Mouse (Mus musculus) regulatory T cell (primary cell): ENCODE results near the gene Ifnlr1.

Experiments
- in situ Hi-C: fragments of 300-600 bp; cut with MboI, MseI; formaldehyde crosslinking; loops from one replicate; pipeline ENCODE4 v1.15.1; 2025; ENCODE audit warnings: high pct_unique_total_duplicates

The Ifnlr1 gene

DNA sequence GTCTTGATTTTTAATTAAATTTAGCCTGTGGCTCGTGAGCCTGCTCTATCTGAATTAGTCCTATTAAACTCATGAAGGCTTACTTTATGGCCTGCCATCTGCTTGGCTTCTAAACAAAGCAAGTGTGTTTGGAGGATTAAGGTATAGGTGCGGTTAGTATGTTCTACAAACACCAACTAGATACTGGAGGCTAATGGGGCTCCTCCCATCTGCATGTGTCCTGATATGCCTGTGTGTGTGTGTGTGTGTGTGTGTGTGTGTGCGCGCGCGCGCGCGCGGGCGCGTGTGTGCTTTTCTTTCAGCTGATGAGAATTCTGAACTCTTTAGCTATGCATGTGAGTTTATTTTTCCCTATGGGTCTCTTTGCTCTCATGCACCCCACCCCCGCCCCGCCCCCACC, 53.6 kb downstream of the Ifnlr1 start:
- in situ Hi-C loops, result no loop called here

- in situ Hi-C loops, result no loop called here
Measured at GRCm38 (mm10) chr4:135743520-135743919, 57.4 kb downstream of the Ifnlr1 start.

DNA sequence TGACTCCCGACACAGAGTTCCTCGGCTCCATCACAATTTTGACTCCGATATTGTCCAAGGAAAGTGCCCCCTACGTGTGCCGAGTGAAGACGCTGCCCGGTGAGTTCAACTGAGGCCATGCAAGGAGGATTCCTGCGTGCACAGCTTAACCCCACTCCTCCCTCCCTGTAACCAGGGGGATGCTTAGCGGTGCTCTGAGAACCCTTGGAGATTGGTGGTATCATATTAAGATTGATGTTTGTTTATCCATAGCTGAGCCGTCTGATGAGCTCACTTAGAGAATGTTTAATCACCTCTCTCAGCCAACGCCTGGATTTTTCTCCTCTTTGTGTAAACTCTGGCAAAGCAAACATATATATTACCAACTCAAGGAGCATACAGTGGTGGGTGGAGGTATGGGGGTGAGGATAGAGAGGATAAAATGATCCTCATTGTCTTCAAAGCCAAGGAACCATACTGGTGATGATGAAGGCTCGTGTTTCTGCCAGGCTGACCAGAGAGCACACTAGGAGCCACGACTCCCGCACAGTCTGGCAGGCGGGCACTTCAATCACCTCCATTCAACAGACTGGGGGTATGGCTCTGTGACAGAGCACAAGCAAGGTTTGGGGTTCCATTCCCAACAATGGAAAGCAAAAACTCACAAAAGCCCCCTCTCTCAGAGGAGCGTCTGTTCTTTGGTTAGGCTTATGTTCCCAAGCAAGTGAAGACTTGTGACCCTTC, 58.8 kb downstream of the Ifnlr1 start:
- in situ Hi-C loops, result no loop called here

DNA sequence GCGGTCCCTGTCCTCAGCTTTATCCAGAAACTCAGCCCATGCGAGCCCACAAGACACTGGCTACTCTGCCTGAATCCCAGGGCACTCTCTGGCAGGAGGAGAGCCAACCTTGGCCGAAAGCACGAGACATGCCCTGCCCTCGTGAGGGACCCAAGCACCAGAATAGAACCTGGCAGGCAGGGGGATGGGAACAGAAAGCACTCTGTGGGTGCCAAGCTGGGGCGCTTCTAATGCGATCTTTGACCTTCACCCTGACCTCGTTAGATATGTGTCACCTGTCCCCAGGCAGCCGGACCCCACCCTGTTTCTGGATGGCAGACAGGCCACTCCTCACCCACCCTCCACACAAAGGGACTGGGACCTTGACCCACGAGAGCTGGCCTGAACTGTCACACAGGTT, 59.5 kb downstream of the Ifnlr1 start:
- in situ Hi-C loops, result no loop called here

DNA sequence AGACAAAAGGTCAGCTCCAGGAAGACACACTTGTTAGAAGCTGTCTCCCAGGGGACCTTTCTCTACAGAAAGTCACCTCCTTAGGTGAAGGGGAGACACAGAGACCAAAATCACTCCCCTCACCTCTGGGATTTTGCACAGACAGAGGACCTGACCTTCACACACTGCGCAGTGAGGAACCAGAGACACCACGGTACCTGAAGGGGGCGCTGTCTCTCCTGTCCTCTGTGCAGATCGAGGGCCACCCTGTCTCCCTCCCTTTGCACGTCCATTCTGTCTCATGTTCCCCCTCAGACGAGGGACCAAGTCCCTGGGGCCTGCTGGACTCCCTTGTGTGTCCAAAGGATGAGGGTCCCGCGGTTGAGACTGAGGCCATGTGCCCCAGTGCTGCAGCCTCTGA, 64.8 kb downstream of the Ifnlr1 start:
- in situ Hi-C loops, result no loop called here

GRCm38 (mm10) chr4:135752106-135752778, 66.2 kb downstream of the Ifnlr1 start:
- in situ Hi-C loops, result no loop called here

- in situ Hi-C loops, result no loop called here
Measured at GRCm38 (mm10) chr4:135752779-135753164, 66.7 kb downstream of the Ifnlr1 start.
